Mouse (Mus musculus): ENCODE measurements around the gene Prrt3.

GRCm38 (mm10) chr6:113505689-113506088 lies 4.0 kb upstream of the Prrt3 start:
- TF ChIP-seq CTCF (IDR thresholded peaks at IDR 0.05; ENCODE audit: low read depth) = no peak
- no peak for TF ChIP-seq EP300 (IDR thresholded peaks at IDR 0.05; ENCODE audit: low read depth)

Measured in liver, postnatal 0 days (tissue).